Mouse (Mus musculus) layer of hippocampus, postnatal 25 days (tissue): ENCODE results near the gene Hoxa11. TPM values are rescaled to one million over a fixed set of nuclear protein-coding genes. Genes with fewer than 3 reads are reported as not detected.

ENCODE experiments used
- DNase-seq, 2 experiments: peaks; one replicate each; pipeline ENCODE4 v3.0.0; 2022; ENCODE audit warnings: mixed read lengths in 2 of 2, low spot score in 1 of 2; ENCODE audit errors: extremely low spot score in 1 of 2
- total RNA-seq, 2 experiments: library from RNA; stranded (reverse); gene quantifications; 2 replicates each; pipeline ENCODE4 v1.2.3; 2021

Gene Hoxa11
- total RNA-seq, 2 experiments from 2014 or later, result not detected

DNA sequence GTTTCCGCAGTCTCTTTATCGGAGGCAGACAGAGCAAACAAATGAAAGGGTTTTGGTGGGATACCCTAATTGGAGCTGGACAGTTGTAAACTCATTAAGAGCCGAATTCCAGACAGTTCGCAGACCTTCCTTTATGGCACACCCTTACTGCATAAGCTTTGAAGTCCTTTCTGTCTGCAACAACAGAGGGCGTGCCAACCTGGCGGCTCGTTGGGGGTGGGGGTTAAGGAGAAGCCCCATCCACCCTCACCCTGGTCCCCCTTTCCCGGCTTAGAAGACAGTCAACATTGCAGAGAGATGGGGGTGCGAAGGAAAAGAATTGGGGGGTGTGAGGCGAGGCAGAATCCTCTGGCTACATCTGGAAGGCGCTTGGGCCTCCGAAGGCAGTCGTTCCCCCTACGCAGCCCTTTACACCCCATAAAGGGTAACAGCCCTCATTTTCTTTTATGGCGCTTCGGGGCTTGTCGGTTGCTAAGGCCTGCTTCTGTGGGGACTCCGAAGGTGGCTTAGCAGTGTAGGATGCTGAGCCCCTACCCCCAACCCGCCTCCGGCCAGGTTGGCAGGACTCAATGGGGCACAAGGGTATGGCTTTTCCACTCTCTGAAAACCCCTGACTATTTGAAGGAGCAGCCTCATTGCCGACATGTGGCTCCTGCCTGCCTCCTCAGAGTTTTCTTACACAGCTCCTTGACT, 23.5 kb downstream of the Hoxa11 start:
- DNase-seq, result no peak

DNA sequence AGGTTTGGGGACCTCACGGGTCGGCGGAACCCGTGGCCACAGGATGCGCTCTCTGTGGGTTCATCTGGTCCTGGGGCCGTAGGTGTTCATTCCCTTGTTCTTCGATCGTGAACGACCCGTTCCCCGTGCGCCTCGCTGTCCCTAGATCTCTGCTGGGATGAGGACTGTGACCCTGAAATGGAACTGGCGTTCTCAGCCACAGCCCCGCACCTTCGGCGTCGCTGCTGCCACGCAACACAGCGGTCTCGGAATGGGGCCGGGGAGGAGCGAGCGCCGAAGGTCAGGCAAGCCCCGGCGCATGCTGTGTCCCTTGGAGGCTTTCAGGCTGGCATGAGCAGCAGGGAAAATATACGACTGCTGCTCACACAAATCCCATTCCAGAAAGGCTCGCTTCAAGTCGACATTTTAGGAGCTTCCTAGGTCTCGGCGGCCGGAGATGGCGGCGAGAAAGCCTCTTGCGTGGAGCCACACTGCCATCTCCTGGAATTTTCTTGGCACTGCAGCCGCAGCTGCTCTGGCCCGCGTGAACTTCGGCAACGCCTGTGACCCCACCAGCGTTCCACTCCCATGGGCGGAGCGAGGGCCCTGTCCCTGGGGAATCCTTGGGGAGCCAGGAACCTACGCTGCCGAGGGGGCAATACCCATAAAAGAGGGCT, 24.1 kb downstream of the Hoxa11 start, which contains the start of gene Hoxa7:
Gene Hoxa7 (minus strand): TSS at position 518 of the 656 bp plus-strand sequence.
- peak; percentile 70 to 88 for DNase-seq

DNA sequence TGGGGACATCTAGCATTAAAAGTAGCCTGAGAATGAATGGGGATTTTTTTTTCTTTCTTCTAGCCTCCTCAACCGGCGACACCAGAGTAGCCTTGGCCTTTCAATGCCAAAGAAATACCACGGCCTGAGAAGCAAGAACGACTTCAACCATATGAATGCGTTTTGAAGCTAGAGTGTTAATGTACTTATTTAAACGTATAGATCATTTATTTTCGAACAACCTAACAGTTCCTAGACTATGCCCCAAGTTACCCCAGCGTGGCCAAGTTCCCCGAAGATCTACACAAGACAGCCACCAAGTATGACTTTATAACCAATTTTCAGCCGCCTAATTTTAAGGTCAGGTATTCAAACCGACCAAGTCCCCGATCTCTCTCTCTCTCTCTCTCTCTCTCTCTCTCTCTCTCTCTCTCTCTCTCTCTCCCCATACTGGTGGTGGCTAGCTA, 24.7 kb downstream of the Hoxa11 start:
- no peak for DNase-seq

DNA sequence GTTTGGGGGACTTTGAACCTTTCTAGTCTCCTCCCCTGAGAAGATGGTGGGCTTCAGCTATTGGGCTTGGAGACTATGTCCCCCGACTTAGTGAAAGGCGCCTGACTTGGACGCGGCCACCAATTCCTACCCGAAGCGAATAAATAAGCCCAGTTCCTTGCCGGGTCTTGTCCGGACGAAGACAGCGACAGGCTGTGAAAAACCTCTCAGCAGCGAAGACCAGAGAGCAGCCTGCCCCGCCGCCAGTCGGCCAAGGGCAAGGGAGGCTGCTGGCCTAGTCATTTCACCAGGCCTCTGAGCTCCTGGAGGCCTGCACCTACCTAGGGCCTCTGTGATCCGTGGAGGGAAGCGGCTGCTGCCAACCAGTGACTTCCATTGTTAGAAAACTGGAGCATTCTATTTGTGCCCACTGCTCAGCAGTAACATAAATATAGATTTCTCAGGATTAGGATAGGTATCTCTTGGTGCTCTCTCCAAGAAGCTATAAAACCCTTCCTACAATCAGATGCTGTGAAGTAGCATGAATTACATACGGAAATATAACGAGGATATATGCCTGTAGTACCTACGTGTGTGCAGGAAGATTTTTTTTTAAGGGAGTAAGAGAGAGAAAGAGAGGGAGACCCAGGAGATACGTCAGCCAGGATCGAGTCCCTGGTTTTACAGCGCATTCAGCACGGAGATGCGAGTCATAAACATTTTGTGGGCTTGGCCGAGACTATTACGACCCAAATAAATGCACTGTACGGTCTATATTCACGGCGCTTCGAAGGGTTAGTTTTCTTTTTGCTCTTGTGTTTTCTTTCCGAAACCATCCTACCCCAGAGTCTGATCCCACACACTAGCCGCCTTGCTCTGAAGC, 25.4 kb downstream of the Hoxa11 start:
- peak in 1 of 2 experiments; percentile 25 for DNase-seq

DNA sequence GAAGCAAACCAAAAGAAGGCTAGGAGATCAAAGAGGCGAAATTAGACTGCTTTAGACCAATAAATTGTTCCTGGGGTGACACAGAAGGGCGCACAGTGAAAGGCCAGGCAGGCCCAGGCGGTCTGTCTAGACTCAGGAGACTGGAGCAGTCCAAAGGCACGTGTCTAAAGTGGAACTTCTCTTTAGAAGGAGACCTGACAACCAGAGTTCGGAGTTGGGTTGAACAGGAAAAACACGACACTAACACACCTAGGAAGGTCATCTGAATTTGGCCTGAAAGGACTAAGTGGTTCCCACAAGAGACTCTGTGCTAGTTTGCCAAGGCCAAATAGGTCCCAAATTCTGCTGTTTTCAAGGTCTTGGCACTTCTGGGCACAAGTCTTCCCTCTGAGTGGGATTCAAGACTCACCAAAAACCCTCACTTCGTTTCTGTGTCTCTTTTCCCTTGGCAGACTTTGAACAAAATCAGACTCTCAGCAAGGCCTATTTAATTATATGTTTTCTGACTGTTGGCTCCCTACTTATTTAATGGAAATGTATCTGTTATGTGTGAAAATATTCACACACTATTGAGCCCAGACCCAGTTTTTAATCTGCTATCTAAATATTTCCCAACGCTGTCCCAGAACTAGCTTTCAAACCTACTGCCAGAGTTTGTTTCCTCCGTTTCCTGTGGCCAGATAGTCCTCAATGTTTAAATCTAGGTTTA, 26.2 kb downstream of the Hoxa11 start:
- no peak for DNase-seq

DNA sequence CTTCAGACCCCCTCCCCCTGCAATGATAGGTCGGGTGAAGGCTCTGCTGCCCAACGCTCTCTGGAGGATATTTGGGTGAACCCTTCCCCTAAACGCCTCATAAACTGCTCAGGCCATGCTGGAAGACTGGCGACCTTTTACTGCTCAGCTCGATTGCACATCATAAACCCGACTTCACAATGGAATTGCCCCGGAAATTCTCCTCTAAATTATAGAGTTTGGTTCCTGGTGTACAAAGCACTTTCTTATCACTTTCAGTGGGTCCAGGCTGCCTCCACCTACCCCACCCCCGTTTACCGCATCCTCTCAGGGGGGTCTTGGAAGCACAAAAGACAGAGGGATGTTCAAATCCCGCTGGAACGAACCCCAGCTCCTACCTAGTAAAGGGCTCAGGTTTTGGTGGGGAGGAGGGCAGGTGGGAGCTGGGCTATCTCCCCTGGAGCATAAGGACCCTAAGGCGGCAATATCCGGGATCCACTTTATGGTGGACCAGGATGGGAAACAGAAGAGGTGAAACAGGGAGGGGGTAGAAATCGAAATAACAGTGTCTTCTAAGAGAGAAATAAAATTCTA, 26.9 kb downstream of the Hoxa11 start:
- DNase-seq, result no peak

DNA sequence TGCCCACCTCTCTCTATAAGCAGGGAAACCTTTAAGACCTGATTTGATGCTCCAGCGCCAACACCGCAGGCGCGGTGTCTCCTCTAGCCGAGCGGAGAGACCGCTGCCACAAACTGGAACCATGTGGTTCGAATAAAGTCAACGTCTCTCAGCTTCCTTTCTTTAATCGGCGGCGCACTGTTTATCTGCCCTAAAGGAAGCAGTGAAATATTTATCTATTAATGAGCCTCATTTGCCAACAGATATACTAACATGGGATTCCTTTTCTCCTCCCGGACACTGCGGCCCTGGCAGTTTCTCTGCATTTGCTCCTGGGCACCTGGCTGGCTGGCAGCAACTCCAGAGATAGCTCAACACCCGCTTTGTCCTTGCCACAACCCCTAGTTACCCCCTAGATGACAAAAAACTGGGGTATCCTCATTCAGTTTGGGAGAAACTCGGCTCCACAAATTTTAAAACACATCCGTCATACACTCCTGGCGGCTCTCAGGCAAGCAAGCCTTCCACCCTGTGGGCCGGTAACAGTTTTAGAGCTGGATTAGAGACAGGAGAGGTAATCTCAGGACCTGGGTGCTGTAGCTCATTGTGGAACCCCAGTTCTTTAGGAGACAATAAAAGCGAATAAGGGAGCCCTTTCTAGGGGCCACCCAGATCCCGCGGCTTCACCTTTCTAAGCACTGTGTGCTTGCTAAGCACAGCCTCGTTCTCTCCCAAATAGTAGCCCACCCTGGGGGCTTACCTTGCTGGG, 27.5 kb downstream of the Hoxa11 start:
- DNase-seq, result peak in 1 of 2 experiments; percentile 8

DNA sequence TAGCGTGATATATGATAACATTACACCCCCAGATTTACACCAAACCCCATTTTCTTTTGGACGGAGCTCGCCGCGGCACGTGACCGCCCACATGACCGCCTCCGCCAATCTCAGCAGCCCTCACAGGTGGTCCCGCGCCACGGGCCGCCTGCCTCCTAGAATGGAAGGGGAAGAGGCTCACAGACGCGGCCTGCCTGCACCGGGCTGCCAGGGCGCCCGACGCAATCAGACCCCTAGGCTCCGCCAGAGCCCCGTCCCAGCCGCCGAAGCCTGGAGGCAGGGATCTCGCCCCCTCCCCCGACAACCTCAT, 28.2 kb downstream of the Hoxa11 start:
- DNase-seq, result no peak

DNA sequence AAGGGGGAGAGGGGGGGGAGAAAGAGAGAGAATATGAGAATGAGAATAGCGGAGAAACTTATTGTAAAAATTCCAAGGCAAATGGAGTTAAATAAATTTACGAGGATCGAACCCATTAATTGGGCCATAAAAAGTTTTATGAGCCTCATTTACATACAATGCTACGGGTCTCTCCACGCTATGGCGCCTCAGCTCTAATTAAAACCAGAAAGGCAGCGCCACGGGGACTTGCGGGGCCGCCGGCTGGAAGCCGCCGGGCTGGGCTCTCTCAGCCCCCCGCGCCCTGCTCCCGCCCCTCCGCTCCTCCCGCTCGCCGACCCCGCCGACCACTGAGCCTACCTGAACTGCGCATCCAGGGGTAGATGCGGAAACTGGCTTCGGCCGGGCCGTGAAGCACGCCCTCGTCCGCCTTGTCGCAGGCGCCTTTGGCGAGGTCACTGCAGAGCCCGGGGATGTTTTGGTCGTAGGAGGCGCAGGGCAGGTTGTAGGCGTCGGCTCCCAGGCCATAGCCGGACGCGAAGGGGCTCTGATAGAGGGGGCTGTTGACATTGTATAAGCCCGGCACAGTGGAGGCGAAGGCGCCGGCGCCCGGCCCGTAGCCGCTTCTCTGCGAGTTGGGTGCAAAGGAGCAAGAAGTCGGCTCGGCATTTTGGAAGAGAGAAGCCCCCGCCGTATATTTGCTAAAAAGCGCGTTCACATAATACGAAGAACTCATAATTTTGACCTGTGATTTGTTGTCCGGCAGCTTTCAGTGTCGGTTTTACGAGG, 28.7 kb downstream of the Hoxa11 start:
- DNase-seq, result no peak

DNA sequence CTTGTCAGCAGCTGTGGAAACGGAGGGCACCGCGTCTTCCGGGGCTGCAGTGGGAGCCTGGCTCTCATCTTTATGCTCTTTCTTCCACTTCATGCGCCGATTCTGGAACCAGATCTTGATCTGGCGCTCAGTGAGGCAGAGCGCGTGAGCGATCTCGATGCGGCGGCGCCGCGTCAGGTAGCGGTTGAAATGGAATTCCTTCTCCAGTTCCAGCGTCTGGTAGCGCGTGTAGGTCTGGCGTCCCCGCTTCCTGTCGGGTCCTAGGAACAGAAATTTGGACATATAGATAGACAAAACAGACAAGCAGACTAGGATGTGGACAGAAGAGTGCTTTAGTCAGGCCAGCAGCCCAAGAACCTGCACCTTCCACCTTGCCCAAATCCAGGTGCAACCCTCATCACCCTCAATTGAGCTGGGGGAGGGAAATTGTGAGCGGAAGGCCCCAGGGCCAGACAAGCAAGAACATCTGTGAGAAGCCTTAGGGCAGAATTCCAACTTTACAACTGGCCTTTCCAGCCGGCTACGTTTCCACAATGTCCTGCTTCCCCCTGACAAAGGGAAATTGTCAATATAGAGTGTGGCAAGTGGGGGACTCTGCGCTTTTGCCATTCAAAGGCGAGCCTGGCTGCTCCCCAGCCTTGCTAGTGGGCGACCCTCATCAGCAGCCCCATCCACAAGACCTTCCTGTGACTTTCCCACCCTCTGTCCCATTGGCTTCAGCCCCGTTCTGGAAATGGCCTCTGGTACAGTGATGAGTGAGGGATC, 29.7 kb downstream of the Hoxa11 start:
- DNase-seq, result no peak

DNA sequence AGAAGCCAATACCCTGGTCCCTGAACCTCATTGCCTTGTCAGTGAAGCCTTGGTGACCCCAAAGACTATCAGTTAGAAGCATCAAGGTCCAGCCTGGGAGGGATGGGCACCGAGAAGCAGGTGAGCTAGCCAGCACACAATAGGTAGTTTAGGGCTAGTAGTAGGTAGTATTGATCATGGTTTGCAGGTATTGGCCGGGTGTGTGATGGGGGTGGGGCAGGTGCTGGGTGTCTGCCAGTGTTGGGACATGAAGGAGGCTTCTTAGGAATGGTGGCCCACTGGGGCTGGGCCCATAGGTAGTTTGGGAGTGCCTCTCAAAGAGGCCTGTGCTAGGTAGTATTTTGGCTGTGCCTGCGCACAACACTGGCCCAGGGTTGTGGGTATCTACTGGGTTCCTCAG, 30.5 kb downstream of the Hoxa11 start:
- no peak for DNase-seq

DNA sequence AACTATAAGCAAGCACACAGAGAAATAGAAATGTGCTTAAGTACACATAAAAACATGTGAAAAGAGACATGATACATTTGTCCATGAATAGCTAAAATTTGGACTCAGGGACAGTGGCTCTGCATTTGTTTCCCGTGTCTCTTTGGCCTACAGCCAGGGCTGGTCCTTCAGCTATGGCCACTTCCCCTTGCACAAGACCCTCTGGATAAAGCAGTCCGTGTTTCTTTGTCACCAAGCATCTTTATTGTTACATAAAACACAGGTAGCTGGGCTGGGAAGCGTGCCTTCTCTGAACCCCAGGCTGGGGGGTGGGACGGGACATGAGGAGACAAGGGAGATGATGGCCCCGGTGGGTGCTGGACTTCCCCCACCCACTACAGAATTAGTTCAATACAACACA, 31.3 kb downstream of the Hoxa11 start:
- no peak for DNase-seq

DNA sequence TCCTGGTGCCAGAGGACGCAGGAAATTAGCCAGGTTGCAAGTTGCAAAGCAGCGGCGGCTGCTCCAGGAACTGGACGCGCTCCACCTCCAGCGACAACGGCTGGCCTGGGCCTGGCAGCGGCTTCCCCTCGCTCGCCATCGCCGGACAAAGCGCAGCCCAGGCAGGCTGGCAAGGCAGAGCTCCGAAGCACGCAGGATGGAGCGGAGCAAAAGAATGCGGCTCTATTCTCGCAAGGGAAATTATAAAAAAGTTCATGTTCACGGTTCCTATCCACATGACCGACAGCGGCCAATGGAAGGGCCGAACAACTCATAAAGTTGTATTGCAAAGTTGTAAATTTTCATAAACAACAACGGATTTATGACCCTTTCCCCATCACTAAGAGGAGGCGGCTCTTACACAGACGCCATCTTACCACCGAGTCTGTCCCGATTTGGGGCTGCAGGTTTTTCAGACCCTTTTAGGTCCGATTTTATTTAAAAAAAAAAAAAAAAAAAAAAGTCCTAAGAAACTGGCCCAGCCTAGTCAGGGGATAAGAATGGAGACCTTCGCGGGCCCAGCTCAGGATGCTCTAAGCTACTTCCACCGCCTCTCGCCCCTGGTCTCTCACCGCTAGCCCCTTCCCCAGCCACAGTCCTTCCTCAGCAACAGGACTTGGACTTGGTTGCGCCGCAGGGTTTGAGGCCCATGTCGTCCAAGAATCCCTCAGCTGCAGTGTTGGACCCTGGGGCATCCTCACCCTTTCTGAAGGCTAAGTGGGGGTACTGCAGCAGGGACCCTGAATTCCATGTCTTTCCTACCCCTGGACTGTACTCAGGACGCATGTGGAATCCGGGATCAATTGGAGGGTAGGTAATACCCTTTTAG, 32.3 kb downstream of the Hoxa11 start, which contains the start of the genes Hoxa3 and Gm28308:
Gene Hoxa3 (minus strand): TSS at position 218 of the 868 bp plus-strand sequence.
Gene Gm28308 (minus strand): TSS at position 221 of the 868 bp plus-strand sequence.
- DNase-seq, result no peak

DNA sequence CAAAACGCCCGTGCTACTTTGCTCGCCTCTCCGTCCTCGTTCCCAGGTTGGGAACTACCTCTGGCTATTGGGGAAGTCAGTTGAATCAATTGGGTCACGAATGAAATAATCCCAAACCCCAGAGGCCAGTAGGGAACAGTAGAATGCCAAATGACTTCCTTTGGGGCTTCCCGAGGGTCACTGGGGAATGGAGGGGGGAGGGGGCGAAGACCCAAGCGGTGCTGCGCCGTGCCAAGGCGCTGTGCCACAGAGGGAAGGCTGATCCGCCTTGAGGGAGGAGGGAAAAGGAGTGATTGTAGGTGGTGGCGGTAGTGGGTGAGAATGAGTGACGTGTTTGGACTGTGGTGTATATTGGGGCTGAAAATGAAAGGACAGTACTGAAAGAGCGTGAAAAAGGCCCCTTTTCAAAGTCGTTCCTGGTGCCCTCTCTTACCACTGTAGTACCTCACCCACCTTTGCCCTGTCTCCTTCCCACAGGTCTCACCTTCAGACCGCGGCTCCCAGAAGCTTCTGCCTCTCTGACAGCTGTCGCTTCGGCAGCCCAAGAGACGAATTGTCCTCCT, 33.0 kb downstream of the Hoxa11 start:
- no peak for DNase-seq

DNA sequence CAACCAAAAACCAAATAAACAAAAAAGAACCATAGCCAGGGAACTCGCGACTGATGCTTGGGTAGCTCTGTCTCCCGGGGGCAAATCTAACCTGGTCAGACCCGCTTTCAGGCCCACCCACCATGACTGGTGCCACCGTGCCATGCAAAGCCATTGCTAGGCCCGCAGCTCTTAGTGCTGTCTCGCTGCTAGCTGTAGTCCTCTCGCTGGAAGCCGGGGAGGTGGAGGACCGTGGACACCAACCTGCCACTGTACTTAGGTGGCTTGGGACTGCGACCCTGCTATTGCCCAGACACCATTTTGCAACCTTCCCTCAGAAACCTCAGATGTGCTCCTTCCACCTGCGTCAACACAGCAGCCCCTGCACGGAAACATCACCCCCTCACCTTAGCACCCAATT, 33.6 kb downstream of the Hoxa11 start:
- peak in 1 of 2 experiments; percentile 11 for DNase-seq

DNA sequence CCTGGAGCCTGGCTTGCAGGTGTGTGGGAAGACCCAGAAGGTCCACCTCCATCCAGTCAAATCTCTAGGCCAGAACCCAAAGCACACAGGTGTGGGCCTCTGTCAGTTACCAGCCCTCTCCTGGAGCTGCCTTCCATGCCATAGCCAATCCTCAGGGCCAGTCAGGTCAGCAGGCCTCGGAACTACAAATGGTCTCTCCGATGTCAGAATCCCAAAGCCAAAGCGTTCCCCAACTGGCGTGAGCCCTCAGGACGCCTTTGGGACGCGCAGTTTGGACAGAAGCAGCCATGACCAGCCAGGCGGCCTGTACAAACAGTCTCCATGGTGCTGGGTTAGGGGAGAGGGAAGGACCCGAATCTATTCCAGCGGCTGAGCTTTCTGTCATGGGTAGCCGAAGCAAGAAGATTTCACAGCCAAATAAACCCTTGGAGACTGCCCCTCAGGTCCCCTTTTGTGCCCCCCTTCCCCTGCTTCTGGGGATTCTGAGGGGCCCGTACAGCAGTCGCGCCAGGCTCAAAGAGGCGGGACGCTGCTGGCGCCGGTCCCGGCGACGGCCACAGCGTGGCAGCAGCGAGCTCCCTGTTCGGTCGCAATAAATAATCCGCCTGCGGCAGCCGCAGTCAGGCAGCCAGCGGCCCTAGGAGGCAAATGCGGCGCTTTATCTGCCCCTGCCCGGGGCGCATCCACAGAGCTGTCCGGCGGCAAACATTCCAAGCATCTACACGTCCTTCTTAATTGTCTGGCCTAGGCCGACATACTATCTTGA, 34.3 kb downstream of the Hoxa11 start:
- peak; percentile 37 to 65 for DNase-seq
